Mouse (Mus musculus): ENCODE results near the gene Igsf3.

Igsf3 gene

GRCm38 (mm10) chr3:101501611-101502010 lies 124.7 kb downstream of the Igsf3 start:
- no peak for DNase-seq (ENCODE audit: extremely low read depth, low read depth)

GRCm38 (mm10) chr3:101502086-101502760 lies 125.3 kb downstream of the Igsf3 start:
- DNase-seq (ENCODE audit: extremely low read depth, low read depth) = no peak

- peak; percentile 38 for DNase-seq (ENCODE audit: extremely low read depth, low read depth)
These were observed 129.3 kb downstream of the Igsf3 start for GRCm38 (mm10) chr3:101506179-101506578.

- no peak for DNase-seq (ENCODE audit: extremely low read depth, low read depth)
These were observed 130.3 kb downstream of the Igsf3 start for GRCm38 (mm10) chr3:101506970-101507702.

GRCm38 (mm10) chr3:101507766-101508165 lies 130.9 kb downstream of the Igsf3 start:
- DNase-seq (ENCODE audit: extremely low read depth, low read depth) = no peak

GRCm38 (mm10) chr3:101509707-101510544 lies 133.0 kb downstream of the Igsf3 start:
- DNase-seq (ENCODE audit: extremely low read depth, low read depth) = no peak

GRCm38 (mm10) chr3:101510632-101511031 lies 133.7 kb downstream of the Igsf3 start:
- no peak for DNase-seq (ENCODE audit: extremely low read depth, low read depth)

Measured in MEL-GATA-1-ER (cell line).